Mouse (Mus musculus) retina, embryonic 14.5 days (tissue): ENCODE data around the gene Dync1i1.

Experiments used
- DNase-seq: peaks from one replicate; pipeline ENCODE4 v3.0.0-alpha.2; 2015; ENCODE audit warnings: low spot score

Dync1i1 gene

GRCm38 (mm10) chr6:5855526-5855925 lies 130.1 kb downstream of the Dync1i1 start:
- no peak for DNase-seq

GRCm38 (mm10) chr6:5858371-5858770 lies 132.9 kb downstream of the Dync1i1 start:
- DNase-seq, result peak; percentile 77

GRCm38 (mm10) chr6:5858901-5859598 lies 133.6 kb downstream of the Dync1i1 start:
- no peak for DNase-seq

GRCm38 (mm10) chr6:5859630-5860029 lies 134.2 kb downstream of the Dync1i1 start:
- no peak for DNase-seq

GRCm38 (mm10) chr6:5866091-5866490 lies 140.7 kb downstream of the Dync1i1 start:
- DNase-seq, result no peak

GRCm38 (mm10) chr6:5867221-5867620 lies 141.8 kb downstream of the Dync1i1 start:
- DNase-seq, result no peak

GRCm38 (mm10) chr6:5871060-5871459 lies 145.6 kb downstream of the Dync1i1 start:
- DNase-seq, result no peak

- no peak for DNase-seq
Observed at GRCm38 (mm10) chr6:5871581-5872298, 146.3 kb downstream of the Dync1i1 start.

GRCm38 (mm10) chr6:5889341-5889740 lies 163.9 kb downstream of the Dync1i1 start:
- DNase-seq, result no peak

- DNase-seq, result no peak
Observed at GRCm38 (mm10) chr6:5911295-5911694, 185.9 kb downstream of the Dync1i1 start.

GRCm38 (mm10) chr6:5915028-5915427 lies 189.6 kb downstream of the Dync1i1 start:
- DNase-seq, result no peak

- no peak for DNase-seq
Observed at GRCm38 (mm10) chr6:5920670-5921069, 195.2 kb downstream of the Dync1i1 start.

GRCm38 (mm10) chr6:5922676-5923075 lies 197.2 kb downstream of the Dync1i1 start:
- DNase-seq, result no peak

GRCm38 (mm10) chr6:5923148-5923547 lies 197.7 kb downstream of the Dync1i1 start:
- no peak for DNase-seq

GRCm38 (mm10) chr6:5930140-5930539 lies 204.7 kb downstream of the Dync1i1 start:
- DNase-seq, result no peak

- DNase-seq, result no peak
Observed at GRCm38 (mm10) chr6:5935587-5936353, 210.3 kb downstream of the Dync1i1 start.

- peak; percentile 52 for DNase-seq
Observed at GRCm38 (mm10) chr6:5949812-5950392, 224.5 kb downstream of the Dync1i1 start.

GRCm38 (mm10) chr6:5956316-5956913 lies 231.0 kb downstream of the Dync1i1 start:
- DNase-seq, result no peak

- no peak for DNase-seq
Observed at GRCm38 (mm10) chr6:5960728-5961127, 235.3 kb downstream of the Dync1i1 start.

GRCm38 (mm10) chr6:5961960-5962359 lies 236.5 kb downstream of the Dync1i1 start:
- DNase-seq, result no peak

GRCm38 (mm10) chr6:5966376-5966775 lies 240.9 kb downstream of the Dync1i1 start:
- DNase-seq, result no peak
